Mouse (Mus musculus): Measurements from ENCODE around the gene Tsc22d3.

The Tsc22d3 gene

DNA sequence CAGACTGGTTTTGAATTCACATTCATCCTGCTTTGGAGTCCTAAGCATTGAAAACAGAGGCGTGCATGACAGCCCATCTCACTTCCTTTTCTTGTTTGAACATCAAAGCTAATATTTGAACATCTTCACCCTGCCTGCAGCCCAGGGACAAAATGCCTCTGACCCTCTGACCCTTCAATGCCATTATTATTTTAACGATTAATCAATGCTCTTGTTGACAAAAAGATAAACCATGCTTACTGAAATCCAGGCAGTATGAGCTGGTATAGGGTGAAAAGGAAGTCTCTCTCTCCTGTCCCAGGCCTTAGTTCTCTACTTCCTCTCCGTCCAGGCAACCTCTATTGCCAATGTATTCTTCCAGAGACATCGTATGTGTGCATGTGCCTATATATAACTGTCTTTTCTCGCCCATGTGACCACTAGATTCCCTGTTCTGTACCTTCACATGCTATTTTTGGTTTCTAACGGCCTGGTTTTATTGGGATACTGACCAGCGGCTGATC lies 106.9 kb downstream of the Tsc22d3 start:
- DNase-seq = no peak

DNA sequence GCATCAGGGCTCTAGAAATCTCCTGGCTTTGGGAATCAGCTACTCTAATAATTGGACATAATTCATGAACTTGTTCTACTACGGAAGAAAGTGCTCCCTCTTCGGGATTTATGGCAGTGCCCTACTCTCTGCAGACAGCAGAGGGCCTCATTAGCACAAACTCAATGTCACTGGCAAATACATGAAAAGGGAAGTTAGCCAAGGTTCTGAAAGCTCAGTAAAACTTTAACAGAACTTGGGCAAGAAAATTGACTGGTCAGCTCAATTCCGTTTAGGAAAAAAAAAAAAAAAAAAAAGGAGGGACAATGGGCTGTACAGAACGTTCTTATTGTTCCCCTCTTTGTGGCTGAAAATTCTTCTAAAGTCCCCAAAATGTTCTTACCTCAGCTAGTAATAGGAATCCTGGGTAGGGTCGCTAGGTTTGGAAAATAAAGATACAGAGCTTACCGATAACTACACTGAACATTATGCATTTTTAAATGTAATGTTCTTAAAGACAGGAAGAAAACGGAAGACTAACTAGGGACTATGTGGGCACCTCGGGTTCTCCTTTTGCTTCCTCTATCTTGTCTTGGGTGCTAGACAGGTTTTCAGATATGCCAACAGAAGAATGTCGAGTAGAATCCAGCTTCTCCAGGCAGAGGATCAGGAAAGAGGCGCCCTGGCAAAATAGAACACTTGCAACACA lies 108.4 kb downstream of the Tsc22d3 start:
- peak; percentile 32 to 53 for DNase-seq

DNA sequence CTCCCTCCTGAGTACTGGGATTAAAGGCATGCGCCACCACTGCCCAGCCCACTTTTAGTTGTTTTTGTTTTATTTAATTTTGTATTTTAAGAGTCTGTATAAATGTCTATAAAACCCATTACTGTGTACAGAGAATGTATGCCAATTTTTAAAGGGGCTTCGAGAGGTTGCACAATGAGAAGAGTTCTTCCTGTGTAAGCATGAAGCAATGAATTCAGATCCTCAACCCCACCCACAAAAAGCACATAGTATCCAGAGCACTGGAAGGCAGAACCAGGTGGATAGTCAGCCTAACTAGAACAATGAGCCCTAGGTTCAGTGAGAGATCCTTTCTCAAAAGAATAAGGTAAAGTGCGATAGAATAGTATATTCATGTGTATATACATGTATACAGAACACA lies 110.3 kb downstream of the Tsc22d3 start:
- no peak for DNase-seq

Measured in cerebellum, postnatal 14 days (tissue).